Mouse (Mus musculus): ENCODE results near the gene Slc9a3r2.

Gene Slc9a3r2

GRCm38 (mm10) chr17:24593992-24594890, 55.9 kb downstream of the Slc9a3r2 start:
- no peak for DNase-seq (ENCODE audit: extremely low spot score)

GRCm38 (mm10) chr17:24593248-24593647, 56.9 kb downstream of the Slc9a3r2 start:
- no peak for DNase-seq (ENCODE audit: extremely low spot score)

GRCm38 (mm10) chr17:24591695-24592094, 58.4 kb downstream of the Slc9a3r2 start:
- DNase-seq (ENCODE audit: extremely low spot score), result no peak

GRCm38 (mm10) chr17:24590943-24591342, 59.2 kb downstream of the Slc9a3r2 start:
- DNase-seq (ENCODE audit: extremely low spot score), result no peak

Data from embryo, embryonic 9.5 days (tissue).